Mouse (Mus musculus) embryonic stem cell, embryonic (primary cell): ENCODE data around the gene Vps37d.

Experiments
- CTCF ChIA-PET, 4 experiments: fragments of 300-600 bp in 2 of 4; fragments of 350-600 bp in 2 of 4; sonication (Branson Sonifier 250); formaldehyde crosslinking; loops; one replicate each; lab custom pipeline; 2022; ENCODE audit warnings: inconsistent platforms in 2 of 4; lab: Charles Lee
- POLR2A ChIA-PET, 4 experiments: fragments of 300-600 bp in 2 of 4; fragments of 350-600 bp in 2 of 4; sonication (Branson Sonifier 250); formaldehyde crosslinking; loops; one replicate each; lab custom pipeline; 2022; ENCODE audit warnings: antibody characterized with exemption in 4 of 4, inconsistent platforms in 1 of 4; lab: Charles Lee

The Vps37d gene

DNA sequence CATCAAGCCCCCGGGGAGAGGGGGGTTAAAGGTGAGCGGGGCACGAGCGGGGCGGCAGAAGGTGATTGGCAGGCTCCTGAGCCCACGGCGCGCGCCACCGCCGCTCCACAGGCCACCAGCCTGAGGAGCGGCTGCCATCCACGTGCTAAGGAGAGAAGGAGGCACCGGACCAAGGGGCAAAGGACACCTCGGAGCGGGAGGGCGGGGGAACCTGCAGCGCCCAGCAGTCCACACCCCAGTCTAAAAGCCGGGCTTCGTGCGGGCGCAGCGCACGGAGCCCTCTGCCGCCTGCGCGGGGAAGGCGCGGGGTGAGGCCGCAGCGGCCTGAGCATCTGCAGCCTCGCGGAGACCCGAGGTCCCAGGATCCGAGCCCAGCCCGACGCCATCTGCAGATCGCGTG, 11.6 kb upstream of the Vps37d start, which contains the start of gene Mlxipl:
Mlxipl (plus strand) TSS at position 238 of the 400 bp plus-strand sequence.
- CTCF ChIA-PET: interaction anchor here (0.6 to 1.8 kb wide), 8 partner anchors 11 to 457 kb away, joined by 3 to 10 read pairs (median 4); partner anchors contain the start of gene Vps37d (in 2 of the 4)
- POLR2A ChIA-PET: interaction anchor here in 3 of 4 experiments (0.6 to 0.7 kb wide), 7 partner anchors 9 to 968 kb away, joined by 3 to 5 read pairs (median 3); partner anchors contain the start of gene Vps37d (in 1 of the 3)

DNA sequence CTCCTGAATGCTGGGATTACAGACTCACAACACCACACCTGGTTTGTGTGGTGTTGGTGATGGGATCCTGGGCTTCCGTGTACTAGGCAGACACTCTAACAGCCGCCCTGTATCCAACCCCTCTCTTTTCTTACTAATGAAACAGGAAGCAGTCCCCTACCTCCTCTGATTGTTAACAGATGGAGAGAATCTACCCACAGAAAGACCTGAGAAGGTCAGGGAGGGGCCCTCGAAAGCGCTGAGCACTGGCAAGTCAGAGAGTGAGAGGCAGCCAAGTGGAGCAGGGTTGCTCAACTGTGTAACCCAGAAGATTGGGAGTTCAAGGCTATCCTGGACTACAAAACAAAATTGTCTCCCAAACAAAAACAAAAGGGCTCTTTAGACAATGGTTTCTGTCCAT, 8.8 kb upstream of the Vps37d start:
- POLR2A ChIA-PET: no interaction called here
- CTCF ChIA-PET: no interaction called here

DNA sequence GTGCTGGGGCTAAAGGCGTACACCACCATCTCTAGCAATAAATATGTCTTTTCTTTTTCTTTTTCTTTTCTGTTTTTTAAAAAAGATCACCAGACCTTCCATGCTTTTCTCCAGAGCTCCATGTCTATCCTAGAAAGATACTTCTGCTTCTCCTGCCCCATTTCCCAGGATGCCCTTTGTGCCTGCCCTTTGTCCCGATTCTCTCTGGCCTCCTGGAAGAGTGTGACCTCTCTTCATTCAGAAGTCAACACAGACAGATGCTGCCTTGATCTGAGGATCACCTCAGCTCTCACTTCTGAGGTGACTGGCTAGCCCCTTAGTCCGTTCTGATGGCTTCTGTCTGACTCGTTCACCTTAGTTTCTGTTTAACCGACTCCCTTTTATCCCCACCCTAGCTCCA, 2.5 kb upstream of the Vps37d start:
- CTCF ChIA-PET: interaction anchor here in 3 of 4 experiments (0.5 to 5.5 kb wide), 4 partner anchors 17 to 498 kb away, joined by 3 to 40 read pairs (median 6); no protein-coding TSS in a partner anchor
- POLR2A ChIA-PET: interaction anchor here in 2 of 4 experiments (1.1 to 3.9 kb wide), 3 partner anchors 17 to 39 kb away, joined by 3 to 21 read pairs (median 4); no protein-coding TSS in a partner anchor

DNA sequence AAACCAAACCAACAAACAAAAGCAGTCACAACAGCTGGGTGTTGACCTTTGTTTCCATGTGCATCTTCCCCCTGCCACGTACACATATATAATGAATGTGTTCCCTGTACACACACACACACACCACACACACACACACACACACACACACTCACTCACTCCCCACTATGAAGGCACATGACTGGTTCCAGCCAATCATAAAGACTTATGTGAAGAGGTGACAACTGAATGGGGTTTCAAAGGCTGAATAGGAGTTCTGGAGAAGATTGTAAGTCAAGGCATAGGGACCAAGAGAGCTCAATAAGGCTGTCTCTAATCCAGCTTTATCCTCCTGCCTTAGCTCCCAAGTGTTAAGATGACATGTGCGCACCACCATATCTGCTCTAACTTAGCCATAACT, 1.5 kb upstream of the Vps37d start:
- ChIA-PET CTCF (interaction anchor here in 3 of 4 experiments (0.6 to 5.5 kb wide), 6 partner anchors 12 to 64 kb away, joined by 3 to 40 read pairs (median 5); no protein-coding TSS in a partner anchor), POLR2A (interaction anchor here in 3 of 4 experiments (0.5 to 3.9 kb wide), 12 partner anchors 11 to 389 kb away, joined by 3 to 21 read pairs (median 3); no protein-coding TSS in a partner anchor)

DNA sequence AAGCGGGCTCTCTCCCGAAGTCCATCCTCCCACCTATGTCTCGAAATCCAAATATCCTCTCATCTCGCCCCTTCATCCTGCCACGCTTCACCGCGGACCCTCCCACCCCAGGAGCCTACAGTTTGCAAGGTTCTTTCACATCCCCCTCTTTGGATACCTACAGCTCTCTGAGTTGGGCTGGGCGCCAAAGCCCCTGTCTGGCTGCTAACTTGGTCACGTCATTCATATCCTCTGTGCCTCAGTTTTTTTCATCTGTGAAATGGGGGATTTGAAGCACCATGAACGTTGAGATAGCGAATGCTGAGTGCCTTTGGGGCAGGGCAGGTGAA, 380 bp upstream of the Vps37d start:
- POLR2A ChIA-PET: interaction anchor here (0.6 to 3.9 kb wide), 19 partner anchors 10 to 171 kb away, joined by 3 to 21 read pairs (median 4); partner anchors contain the start of genes Cldn4 (in 2 of the 4), Abhd11 (in 1 of the 4), Bud23 (in 1 of the 4) and Dnajc30 (in 1 of the 4)
- CTCF ChIA-PET: interaction anchor here in 3 of 4 experiments (0.6 to 5.5 kb wide), 38 partner anchors 10 to 856 kb away, joined by 3 to 40 read pairs (median 5); partner anchors contain the start of genes Stx1a (in 2 of the 3), Abhd11 (in 1 of the 3), Cldn3 (in 1 of the 3) and Mettl27 (in 1 of the 3)

DNA sequence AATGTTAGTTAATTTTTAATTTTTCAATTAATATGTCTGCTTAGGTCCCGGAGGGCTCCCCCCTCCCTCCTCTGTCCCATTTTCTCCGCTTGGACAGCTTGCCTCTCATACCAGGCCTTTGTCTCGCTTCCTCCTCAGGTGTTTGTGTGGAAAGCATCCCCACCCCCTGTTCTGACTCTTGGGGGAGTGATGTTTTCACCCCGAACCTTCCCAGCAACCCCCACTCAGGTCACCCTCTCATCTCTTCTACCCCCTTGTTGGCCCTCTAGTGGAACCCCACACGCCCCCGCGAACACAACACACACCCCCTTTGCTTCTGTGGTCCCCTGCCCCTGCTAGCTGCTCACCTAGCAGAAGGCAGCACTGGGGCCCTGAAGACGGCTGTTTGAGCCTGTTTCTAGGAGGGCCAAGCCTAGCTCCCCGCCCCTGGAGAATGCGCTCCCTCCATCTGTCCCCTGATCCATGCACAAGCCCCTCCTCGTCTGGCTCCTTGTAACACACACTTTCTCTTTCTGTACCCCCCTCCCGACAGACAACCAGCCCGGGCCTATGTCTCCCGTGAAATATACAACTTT, 1.0 kb downstream of the Vps37d start:
- ChIA-PET CTCF (interaction anchor here (0.5 to 5.5 kb wide), 31 partner anchors 8 to 414 kb away, joined by 3 to 40 read pairs (median 6); partner anchors contain the start of genes Abhd11 (in 2 of the 4), Mlxipl (in 2 of the 4), Stx1a (in 2 of the 4) and Cldn3 (in 1 of the 4)), POLR2A (interaction anchor here in 3 of 4 experiments (0.6 to 3.9 kb wide), 22 partner anchors 9 to 895 kb away, joined by 3 to 21 read pairs (median 4); partner anchors contain the start of genes Abhd11 (in 2 of the 3), Bud23 (in 2 of the 3), Cldn4 (in 1 of the 3) and Dnajc30 (in 1 of the 3))

DNA sequence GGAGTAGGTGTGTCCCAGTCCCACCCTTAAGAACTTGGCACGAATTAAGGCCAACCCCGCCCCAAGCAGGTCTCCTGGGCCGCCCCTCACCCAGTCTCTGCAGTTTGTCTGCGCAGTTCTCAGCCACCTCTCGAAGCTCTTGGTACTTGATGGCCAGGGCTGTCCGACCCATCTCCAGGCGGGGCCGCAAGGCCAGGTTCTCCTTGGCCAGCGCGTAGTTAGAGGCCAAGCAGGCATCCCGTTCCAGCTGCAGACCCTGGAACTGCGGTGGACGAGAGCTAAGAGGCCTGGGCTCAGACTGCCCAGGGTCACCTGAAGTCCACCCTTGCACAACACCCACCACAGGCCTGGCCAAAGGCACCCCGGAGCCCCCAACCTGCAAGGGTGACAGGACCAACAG, 1.7 kb downstream of the Vps37d start:
- POLR2A ChIA-PET: interaction anchor here in 3 of 4 experiments (0.6 to 2.3 kb wide), 8 partner anchors 12 to 387 kb away, joined by 3 to 7 read pairs (median 4); partner anchors contain the start of genes Bud23 (in 2 of the 3) and Dnajc30 (in 1 of the 3)
- CTCF ChIA-PET: interaction anchor here in 3 of 4 experiments (0.6 to 5.5 kb wide), 7 partner anchors 34 to 169 kb away, joined by 3 to 40 read pairs (median 13); partner anchors contain the start of genes Stx1a (in 1 of the 3) and Tmem270 (in 1 of the 3)

DNA sequence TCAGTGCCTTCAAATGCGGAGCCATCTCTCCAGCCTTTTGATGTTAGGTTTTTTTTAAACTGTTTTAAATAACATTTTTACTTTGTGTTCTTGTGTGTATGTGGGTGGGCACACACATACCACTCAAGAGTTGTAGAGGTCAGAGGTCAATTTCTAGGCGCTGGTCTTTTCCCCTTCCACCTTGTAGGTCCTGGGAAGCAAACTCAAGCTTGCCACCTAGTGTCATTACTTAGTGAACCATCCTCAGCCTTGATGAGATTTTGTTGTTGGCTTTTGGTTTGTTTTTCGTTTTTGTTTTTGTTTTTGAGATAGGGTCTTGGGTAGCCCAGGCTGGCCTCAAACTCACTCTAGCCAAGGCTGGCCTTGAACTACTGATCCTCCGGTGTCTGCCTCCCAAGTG, 2.4 kb downstream of the Vps37d start:
- ChIA-PET POLR2A (interaction anchor here in 3 of 4 experiments (0.7 to 3.7 kb wide), 9 partner anchors 11 to 156 kb away, joined by 3 to 14 read pairs (median 4); partner anchors contain the start of genes Dnajc30 (in 2 of the 3), Abhd11 (in 1 of the 3), Bud23 (in 1 of the 3) and Cldn4 (in 1 of the 3)), CTCF (interaction anchor here (0.6 to 5.5 kb wide), 6 partner anchors 14 to 143 kb away, joined by 3 to 40 read pairs (median 4); partner anchors contain the start of gene Mettl27 (in 1 of the 4))

DNA sequence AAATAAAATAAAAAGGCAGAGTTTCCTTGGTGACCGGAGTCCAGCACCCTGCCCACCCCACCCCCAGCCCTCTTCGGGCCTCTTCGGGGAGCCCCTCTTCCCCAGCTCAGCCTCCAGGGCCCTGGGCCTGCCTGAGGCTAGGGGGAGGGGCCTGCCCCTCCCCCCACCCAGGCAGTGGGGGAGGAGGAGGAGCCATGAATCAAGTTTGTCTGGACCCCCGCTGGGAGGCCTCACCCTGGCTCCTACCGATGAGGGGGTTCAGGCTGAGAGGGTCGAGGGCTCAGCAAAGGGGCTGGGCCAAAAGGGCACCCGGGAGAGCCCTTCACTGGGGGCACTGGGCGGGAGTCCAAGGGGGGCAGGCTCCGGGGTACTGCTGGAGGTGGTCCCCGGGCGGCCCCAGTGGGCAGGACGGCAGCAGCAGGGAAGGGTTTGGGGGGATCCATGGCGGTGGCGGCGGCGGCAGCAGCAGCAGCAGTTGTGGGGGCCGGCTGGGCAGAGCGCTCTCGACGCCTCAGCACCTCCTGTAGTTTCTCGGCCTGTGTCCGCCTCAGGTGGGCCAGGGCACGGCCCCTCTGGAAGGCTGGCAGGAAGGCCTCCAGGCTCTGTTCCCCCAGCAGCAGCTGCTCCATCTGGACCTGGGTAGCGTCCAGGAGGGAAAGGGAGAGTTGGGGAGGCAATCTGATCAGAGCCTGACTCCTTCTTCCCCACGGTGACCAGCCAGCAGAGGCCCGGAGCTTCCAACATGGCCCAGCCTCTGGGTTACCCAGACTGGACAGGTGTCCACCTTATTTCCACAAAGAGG, 4.5 kb downstream of the Vps37d start:
- POLR2A ChIA-PET: interaction anchor here in 3 of 4 experiments (0.6 to 3.7 kb wide), 14 partner anchors 9 to 584 kb away, joined by 3 to 14 read pairs (median 4); partner anchors contain the start of genes Abhd11 (in 2 of the 3), Bud23 (in 1 of the 3), Cldn3 (in 1 of the 3) and Dnajc30 (in 1 of the 3)
- CTCF ChIA-PET: interaction anchor here in 2 of 4 experiments (0.6 to 1.9 kb wide), 3 partner anchors 58 to 495 kb away, joined by 3 to 13 read pairs (median 4); no protein-coding TSS in a partner anchor

DNA sequence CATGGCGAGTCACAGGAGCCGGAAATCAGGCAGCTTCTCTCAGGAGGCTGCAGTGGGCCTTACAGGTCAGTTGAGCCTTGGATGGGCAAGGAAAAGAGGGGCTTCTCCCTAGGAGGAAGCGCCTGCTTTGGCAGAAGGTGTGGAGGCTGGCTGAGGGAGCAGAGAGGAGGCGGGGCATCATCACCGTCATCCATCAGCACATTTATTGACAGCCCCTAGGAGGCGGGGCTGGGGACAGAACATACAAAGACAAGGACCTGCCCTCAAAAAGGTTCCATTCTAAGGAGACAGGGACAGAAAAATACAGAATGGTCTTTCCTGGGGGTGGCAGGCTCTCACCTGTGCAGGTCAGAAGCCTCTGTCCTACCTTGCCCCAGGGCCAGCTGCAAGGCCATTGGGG, 5.3 kb downstream of the Vps37d start:
- POLR2A ChIA-PET: interaction anchor here in 3 of 4 experiments (0.6 to 3.7 kb wide), 10 partner anchors 8 to 202 kb away, joined by 3 to 14 read pairs (median 4); partner anchors contain the start of genes Abhd11 (in 2 of the 3), Bud23 (in 1 of the 3), Cldn3 (in 1 of the 3) and Dnajc30 (in 1 of the 3)
- CTCF ChIA-PET: interaction anchor here in 3 of 4 experiments (0.6 to 1.9 kb wide), 6 partner anchors 9 to 495 kb away, joined by 3 to 13 read pairs (median 4); partner anchors contain the start of gene Dnajc30 (in 1 of the 3)

DNA sequence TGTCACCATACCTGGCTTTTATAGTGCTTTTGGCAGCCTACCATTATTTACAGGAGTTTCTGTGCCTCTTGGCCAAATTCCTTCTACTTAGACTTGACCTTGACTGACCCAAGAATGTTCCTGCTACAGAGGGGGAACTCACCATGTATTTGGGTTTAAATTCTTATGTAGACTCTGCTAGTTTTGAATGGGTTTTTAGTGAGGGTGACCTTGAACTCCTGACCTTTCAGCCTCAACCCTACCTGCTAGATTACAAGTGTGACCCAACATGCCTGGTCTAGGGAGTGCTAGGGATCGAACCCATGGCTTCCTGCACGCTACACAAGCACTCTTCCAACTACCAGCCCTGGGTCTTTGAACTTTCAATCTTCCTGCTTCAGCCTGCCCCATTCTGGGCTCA, 6.0 kb downstream of the Vps37d start:
- ChIA-PET CTCF (interaction anchor here in 2 of 4 experiments (1.0 to 1.3 kb wide), 2 partner anchors 57 to 106 kb away, joined by 3 to 4 read pairs; no protein-coding TSS in a partner anchor), POLR2A (interaction anchor here in 2 of 4 experiments (1.4 to 1.9 kb wide), 2 partner anchors 62 to 63 kb away, joined by 3 to 6 read pairs; partner anchors contain the start of gene Abhd11 (in 1 of the 2))

DNA sequence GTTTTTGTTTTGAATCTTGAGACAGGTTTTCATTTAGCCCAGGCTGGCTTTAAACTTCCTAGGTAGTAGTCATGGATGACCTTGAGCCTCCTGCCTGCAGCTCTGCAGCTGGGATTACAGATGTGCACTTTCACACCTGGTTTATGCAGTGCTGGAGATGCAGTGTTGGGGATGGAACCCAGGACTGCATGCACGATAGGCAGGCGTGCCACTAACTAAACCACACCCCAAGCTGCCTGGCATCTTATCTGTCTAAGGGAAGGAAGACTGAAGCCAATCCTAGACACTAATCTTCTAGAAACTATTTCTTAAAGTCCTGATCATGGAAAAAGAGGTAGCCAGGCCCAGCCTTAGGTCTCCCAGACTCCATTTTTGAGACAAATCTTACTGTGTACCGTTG, 7.6 kb downstream of the Vps37d start:
- ChIA-PET POLR2A (interaction anchor here in 2 of 4 experiments (0.6 to 0.7 kb wide), 2 partner anchors 28 to 48 kb away, joined by 3 read pairs; no protein-coding TSS in a partner anchor), CTCF (interaction anchor here in 1 of 4 experiments (1.0 kb wide), 1 partner anchor 55 kb away, joined by 3 read pairs; no protein-coding TSS in a partner anchor)

DNA sequence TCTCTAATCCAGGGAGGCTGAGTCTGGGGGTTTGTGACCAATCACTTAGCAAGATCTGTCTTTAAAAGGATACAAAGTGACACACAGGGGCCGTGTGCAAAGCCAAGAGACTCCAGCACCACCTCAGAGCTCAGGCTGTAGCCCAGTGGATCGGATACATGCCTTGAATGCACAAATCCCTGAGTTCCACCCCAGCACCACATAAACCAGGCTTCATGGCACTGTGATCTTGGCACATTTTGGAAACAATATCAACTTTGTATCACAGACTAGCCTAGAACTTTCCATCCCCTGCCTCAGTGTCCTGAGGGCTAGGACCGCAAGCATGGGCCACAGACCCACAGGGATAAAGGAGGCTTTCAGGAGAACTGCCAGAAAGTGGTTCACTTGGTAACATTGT, 12.1 kb downstream of the Vps37d start:
- ChIA-PET POLR2A (interaction anchor here in 2 of 4 experiments (0.7 to 3.0 kb wide), 2 partner anchors 24 to 50 kb away, joined by 5 to 10 read pairs; no protein-coding TSS in a partner anchor), CTCF (interaction anchor here in 1 of 4 experiments (1.0 kb wide), 1 partner anchor 13 kb away, joined by 5 read pairs; the partner anchor contains the start of gene Vps37d)

DNA sequence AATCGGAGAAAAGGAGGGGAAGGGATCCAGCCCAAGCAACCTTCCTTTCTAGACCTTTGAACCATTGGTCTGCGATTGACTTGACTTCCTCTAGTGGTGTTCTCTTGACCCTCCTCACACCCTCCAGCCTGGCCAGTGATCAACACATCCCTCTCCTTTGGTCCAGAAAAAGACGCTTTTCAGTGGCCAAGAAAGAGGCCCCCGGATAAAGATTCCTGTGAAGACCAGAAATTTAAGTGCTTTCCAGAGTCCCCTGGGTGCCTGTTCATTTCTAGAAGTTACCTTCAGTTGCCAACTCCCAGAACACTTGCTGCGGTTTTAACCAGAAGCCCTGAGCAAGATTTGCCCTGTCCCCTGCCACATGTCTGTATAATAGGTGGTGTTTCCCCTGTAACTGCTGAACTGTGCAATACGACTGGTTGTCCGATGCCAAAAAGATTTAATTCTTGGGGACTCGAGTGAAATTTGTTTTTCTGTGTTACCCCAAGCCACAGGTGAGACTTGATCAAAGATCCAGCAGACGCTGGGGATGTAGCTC, 13.1 kb downstream of the Vps37d start, which contains the start of gene Bud23:
Bud23 (minus strand) TSS at position 51 of the 538 bp plus-strand sequence.
- POLR2A ChIA-PET: interaction anchor here in 3 of 4 experiments (0.6 to 3.0 kb wide), 11 partner anchors 8 to 1066 kb away, joined by 3 to 14 read pairs (median 5); partner anchors contain the start of genes Abhd11 (in 2 of the 3) and Vps37d (in 1 of the 3)
- CTCF ChIA-PET: interaction anchor here in 2 of 4 experiments (1.7 kb wide), 2 partner anchors 49 kb away, joined by 5 read pairs; no protein-coding TSS in a partner anchor

DNA sequence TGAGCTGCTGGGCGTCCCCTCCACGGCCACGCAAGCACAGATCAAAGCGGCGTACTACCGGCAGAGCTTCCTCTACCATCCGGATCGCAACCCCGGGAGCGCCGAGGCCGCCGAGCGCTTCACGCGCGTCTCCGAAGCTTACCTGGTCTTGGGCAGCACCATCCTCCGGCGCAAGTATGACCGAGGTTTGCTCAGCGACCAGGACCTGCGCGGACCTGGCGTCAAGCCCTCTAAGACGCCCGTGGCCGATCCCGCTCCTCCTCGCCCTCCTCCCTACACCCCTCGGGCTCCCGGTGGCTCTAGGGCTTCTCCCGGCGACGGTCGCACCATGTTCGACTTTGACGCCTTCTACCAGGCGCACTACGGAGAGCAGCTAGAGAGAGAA, 13.7 kb downstream of the Vps37d start:
- POLR2A ChIA-PET: interaction anchor here in 3 of 4 experiments (0.6 to 3.0 kb wide), 13 partner anchors 9 to 1067 kb away, joined by 3 to 14 read pairs (median 4); partner anchors contain the start of genes Abhd11 (in 2 of the 3), Vps37d (in 2 of the 3), Stx1a (in 1 of the 3) and Tbl2 (in 1 of the 3)
- CTCF ChIA-PET: interaction anchor here in 3 of 4 experiments (0.7 to 1.7 kb wide), 4 partner anchors 8 to 49 kb away, joined by 3 to 5 read pairs (median 4); no protein-coding TSS in a partner anchor
